Mouse (Mus musculus) layer of hippocampus, postnatal 36 days (tissue): ENCODE measurements around the gene Heatr4. TPM values are rescaled to one million over a fixed set of nuclear protein-coding genes. Genes with fewer than 3 reads are reported as not detected.
A peak's percentile ranks its signal among the peaks of the same experiment; 100 is the strongest.
"Not testable (repeated sequence)": the region's sequence is repeated elsewhere in the genome, so short reads cannot be mapped to it uniquely, and the experiment has no call there.

ENCODE experiments used
- DNase-seq, 2 experiments: peaks; one replicate each; pipeline ENCODE4 v3.0.0; 2022
- total RNA-seq, 2 experiments: library from RNA; stranded (reverse); gene quantifications; 2 replicates each; pipeline ENCODE4 v1.2.3; 2021

The Heatr4 gene
- total RNA-seq: not detected

DNA sequence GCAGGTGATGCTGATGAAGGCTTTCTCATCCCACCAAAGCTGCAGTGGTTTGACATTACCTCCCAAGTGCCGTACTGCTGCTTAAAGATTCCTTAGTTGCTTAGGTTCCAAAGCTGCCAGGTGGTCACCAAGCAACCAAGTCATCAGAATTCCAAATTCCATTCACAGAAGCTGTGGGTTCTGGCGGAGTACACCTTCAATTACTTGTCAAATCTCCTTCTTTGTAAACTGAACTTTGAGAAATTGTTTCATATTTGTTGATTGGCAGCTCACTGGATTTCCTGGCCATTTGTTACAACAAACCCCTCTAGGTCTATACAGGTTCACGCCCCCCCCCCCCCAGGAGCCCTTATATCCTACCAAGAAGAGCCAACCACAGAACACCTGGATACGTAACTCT is at the start of gene Heatr4:
Heatr4 (minus strand) TSS at position 101 of the 400 bp plus-strand sequence.
- DNase-seq: no peak

DNA sequence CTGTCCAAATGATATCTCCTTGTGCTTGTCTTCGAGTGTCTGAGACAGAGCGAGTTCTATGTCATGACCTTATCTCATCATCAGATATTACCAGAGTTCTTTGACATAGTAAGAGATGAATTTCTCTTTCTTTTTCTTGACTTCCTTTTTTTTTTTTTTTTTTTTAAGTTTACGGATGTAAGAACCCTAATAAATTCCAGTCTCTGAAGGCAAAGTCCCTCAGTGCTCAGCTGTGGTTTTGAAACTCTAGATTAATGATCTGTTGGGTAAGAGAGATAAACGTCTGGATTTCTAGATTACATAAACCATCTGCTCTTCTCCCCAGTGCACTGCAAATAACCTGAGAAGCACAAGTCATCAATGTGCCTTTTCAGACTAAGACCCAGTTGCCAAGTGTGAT is 49.5 kb upstream of the Heatr4 start:
- no peak for DNase-seq

DNA sequence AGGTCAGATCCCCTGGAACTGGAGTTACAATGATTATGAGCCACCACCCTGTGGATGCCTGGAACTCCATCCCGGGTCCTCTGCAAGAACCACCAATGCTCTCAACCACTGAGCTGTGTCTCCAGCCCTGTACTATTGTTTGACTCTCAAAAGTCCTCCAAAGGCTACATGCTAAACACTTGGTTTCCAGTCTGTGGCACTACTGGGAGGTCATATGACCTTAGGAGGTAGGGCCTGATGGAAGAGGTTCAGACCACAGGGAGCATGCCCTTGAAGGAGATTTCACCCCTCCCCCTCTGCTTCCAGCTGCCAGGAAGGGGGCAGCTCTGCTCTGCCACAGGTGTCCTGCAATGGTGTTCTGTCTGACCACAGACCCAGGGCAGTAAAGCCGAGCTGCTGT is 48.6 kb upstream of the Heatr4 start:
- DNase-seq: not testable (repeated sequence)

DNA sequence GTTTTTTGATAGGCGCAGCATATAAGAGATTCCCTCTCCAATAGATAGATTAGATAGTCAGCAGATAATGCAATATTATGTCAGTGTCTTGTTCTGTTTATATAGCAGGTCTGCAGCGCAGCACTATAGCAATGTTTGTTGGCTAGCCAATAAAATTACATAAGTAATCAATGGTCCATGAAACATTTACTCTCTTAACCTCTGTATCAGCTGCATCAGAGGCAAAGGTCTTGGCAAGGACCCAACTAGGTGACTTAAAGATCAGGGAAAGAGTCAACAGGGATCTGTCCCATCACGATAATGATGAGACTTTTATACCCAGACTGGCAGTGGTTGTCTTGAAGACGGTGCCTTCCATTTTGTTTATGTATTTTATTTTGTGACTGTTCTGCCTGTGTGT is 48.2 kb upstream of the Heatr4 start:
- DNase-seq: no peak

GRCm38 (mm10) chr12:84030659-84031332 is 46.1 kb upstream of the Heatr4 start:
- peak; percentile 67 to 79 for DNase-seq

GRCm38 (mm10) chr12:84029043-84029442 is 44.4 kb upstream of the Heatr4 start:
- DNase-seq: not testable (repeated sequence)

DNA sequence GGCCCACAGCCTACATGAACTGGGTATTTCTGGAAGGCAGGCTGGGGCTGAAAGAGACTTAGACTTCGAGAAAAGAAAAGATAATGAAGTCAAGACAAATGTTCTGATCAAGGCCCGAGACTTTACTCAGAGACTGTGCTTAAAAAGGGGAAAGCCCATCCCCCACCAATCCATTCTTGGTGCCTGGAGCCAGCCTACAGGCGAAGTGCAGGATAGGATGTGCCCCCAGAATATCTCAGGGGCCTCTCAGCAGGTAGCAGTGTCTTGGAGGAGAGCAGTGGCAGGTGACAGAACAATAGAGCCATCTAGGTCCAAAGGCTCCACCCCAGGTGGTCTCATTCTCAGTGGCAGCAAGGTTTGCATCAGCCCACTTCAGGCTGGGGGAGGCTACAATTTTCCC is 43.7 kb upstream of the Heatr4 start:
- DNase-seq: not testable (repeated sequence)

- no peak for DNase-seq
These were observed 41.2 kb upstream of the Heatr4 start for GRCm38 (mm10) chr12:84025888-84026287.

DNA sequence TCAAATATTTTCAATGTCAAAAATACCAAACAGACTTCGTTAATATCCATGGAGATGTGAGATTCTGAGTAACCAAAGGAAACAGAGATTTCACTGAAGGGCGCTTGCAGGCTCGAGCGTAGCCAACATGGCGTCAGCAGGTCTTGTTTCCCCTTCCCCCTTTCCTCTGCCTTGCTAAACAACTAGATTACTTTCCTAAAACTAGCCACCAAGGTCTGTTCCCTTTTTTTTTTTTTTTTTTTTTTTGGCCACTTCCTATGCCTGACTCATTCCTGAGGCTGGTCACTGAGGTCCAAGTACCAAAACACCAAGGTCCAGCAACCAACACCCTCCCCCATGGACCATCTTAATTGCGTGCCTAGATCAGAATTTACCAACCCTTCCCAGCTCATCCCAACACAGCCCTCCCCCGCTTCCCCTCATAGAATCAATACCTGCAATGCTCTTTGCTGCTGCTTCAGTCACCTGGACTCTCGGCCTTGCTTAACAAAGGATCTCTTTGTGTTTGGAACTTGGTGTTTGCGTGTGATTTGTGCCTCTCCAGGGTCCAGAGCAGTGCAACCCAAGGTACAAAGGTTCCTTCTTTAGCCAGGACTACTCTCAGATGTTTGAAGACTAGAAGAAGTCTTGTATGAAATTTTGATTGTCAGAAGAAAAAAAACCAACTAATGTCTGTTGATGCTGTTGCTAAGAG is 38.5 kb upstream of the Heatr4 start:
- no peak for DNase-seq

- DNase-seq: not testable (repeated sequence)
These were observed 37.6 kb upstream of the Heatr4 start for GRCm38 (mm10) chr12:84022266-84022665.

GRCm38 (mm10) chr12:84020528-84020927 is 35.9 kb upstream of the Heatr4 start:
- not testable (repeated sequence) for DNase-seq

DNA sequence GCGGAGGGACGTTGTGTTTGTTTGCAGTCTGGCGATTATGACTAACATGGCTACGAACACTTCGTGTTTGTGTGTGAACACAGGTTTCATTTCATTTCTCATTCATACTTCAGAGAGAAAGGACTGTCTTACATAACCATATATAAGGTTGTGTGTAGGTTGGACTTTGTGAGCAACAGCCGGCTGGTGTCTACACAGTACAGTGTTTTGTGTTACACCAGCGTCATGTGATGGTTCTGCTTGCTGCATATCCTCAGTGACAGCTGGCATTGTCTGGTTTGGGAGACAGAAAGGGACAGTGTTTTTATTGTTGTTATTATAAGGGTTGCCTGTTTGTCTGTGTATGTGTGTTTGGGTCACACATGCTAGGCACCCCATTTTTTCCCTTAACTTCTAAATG is 29.0 kb upstream of the Heatr4 start:
- no peak for DNase-seq

GRCm38 (mm10) chr12:84013130-84013529 is 28.5 kb upstream of the Heatr4 start:
- DNase-seq: no peak

DNA sequence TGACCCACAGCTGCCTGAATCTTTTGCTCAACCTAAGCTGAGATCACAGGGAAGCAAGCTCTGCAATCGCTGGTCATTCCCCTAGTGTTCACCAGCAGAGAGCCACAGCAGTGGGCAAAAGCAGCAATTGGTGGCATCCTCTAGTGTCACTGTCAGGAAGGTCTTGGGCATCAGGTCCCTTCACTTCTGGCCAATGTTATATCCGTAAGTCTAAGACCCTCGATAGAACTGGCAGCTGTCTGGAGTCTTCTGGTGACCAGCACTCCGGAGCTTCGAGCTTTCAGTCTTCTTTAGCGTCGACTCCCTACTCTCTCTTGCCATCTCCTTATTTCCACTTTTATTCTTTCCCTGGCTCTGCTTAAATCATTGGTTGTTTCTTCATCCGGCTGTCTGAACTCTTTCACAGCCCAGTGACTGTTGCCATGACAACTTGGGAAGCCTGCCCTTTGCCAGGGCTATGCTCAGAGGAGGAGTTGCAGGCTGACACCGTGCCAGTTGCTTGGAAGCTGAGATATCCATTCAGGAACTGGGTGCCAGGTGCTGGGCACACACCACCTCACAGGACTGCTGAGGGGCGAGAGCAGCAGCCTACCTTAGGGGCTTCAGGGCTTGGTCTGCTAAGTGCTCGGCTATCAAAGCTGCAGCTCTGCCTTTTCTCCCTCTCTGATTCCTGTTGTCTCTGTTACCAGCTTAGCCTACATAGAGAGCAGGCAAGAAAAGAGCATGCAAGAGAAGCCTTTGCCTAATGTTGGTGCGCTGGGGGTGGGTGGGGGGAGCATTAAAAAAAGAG is 26.8 kb upstream of the Heatr4 start:
- DNase-seq: peak; percentile 67 to 71

- DNase-seq: no peak
These were observed 25.5 kb upstream of the Heatr4 start for GRCm38 (mm10) chr12:84010201-84010600.

- peak; percentile 56 for DNase-seq
These were observed 24.7 kb upstream of the Heatr4 start, which contains the start of gene Acot1 for GRCm38 (mm10) chr12:84009171-84009965. Gene Acot1 (plus strand): TSS chr12:84009490.

- no peak for DNase-seq
These were observed 24.1 kb upstream of the Heatr4 start for GRCm38 (mm10) chr12:84008729-84009128.

DNA sequence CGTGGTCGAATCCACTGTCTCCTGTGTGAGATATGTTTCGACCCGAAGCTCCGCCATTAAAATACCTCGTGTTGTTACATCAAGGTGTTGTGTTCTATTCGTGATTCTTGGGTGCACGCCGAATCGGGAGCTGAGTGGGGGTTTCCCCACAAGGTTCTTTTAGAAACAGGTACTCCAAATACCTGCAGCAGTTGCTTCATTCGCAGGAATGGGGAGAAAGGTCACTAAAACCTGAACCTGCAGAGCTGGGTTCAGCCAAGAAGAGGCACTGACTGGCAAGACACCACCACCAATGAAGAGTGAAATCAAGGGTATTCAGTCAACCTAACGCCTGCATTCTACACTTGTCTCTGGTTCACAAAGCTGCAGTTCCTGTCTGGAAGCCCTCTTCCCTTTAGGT is 23.6 kb upstream of the Heatr4 start:
- no peak for DNase-seq

DNA sequence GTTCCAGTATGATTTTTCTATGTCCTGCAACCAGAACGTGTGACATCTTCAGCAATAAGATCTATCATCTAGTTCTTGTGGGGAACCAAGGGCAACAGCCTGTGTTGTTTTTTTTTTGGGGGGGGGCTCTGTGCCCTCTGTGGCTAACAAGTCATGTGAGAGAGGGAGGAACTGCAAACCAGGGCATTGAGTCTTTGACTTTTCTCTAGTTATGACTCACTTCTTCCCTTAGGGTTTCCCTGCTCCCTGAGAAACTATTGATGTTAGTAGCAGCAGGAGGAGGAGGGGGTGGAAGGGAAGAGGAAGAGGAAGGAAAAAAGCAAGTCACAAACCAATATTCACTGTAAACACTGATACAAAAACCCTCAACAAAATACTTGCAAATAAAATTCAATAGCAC is 19.2 kb upstream of the Heatr4 start:
- no peak for DNase-seq

DNA sequence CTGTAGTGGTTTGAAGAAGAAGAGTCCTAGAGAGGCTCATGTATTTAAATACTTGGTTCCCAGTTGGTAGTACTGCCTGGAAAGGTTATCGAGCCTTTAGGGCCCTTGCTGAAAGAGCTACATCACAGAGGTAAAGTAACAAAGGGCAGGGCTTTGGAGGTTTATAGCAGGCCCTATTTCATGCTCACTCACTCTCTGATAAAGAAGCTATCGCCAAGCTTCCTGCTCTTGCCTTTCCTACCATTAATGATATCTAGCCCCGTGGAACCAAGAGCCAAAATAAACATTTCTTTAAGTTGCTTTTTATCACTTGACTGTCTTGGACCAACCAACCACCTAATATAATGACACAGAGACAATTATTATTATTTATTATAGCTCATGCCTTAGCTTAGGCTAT is 15.8 kb upstream of the Heatr4 start:
- DNase-seq: no peak

- DNase-seq: not testable (repeated sequence)
These were observed 14.6 kb upstream of the Heatr4 start for GRCm38 (mm10) chr12:83999237-83999636.

DNA sequence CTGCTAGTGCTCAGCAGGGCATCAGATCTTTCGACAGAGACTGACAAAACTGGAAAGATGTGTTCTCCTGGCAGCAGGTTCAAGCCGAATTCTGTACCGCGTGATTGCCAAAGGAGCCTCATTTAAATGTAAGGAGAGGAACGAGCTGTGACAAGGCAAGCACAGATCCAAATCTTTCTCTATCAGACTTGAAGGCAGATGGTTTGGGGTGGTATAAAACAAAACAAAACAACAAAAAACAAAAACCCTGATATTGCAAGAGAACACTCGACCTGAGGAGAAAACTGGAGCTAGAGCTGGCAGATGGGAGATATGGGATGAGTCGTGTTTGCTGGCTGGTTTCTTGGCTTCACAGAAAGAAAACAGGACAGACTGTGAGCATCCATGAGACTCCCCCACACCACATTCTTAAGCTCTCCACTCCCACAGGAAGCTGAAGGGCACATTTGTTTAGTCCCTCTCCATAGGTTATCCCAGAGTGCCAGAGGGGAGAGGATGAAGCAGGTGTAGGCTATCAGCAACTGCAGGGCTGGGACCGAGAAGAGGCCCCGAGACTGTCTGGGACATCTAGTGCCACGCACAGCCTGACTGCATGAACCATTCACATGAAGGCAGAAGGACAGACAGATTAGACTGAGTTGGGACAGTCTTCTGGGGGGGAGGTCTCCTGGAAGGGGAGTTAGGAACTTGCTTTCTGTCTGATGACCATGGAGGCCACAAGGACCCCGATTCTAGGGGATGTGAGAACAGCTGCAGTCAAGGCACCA is 13.9 kb upstream of the Heatr4 start:
- peak in 1 of 2 experiments; percentile 32 for DNase-seq
